Mouse (Mus musculus): ENCODE data around the gene Pnpla2. TPM values are rescaled to one million over a fixed set of nuclear protein-coding genes. Genes with fewer than 3 reads are reported as not detected.

Gene Pnpla2
- polyA plus RNA-seq, 1 experiment from 2014 or later, result 20.4 TPM

DNA sequence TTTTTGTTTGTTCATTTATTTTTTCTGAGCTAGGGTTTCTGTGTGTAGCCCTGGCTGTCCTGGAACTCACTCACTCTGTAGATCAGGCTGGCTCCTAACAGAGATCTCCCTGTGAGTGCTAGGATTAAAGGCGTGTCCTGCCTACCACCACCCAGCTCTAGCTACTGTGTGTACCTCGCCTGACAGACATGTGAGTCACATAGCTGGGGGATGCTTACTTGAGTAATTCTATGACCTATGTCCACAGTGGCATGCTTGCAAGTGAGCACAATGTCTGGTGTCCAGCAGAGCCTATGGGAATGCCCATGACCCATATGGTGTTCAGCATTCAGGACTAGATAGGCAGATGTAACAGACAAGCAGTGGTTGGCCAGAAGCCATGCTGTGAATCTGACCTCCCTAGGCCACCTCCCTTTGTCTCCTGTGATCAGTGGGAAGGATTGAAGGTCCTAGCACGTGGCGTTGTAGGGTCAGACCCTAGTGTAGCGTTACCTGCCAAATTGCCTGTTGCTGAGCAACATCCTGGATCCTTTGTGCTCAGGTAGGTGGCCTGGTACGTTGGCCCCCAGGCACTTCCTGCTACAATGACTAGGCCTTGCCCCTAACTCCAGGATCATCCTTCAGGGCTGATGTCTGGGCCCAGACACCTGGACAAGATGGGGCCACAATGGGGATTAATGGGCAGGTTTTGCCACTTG is 38.7 kb upstream of the Pnpla2 start:
- no peak overlapping the region for H3K9ac ChIP-seq (ENCODE audit: low read depth, low read length)
- no peaks in the 10 kb centered on the region for H3K4me1 ChIP-seq (ENCODE audit: control insufficient read depth, insufficient read depth, low read length)
- no peaks in the 10 kb centered on the region for H3K9me3 ChIP-seq (ENCODE audit: control insufficient read depth, low read length)
- WGBS, result 77% methylated on average over 6 of the region's 6 CpGs
- DNase-seq (ENCODE audit: low spot score) (no peak), ATAC-seq (ENCODE audit: low read depth) (no peak)
- no peak overlapping the region for H3K4me2 ChIP-seq (ENCODE audit: low read depth, low read length)
- H3K4me3 ChIP-seq (ENCODE audit: low read depth, low read length), result no peak overlapping the region
- H3K27ac ChIP-seq (replicated peaks; ENCODE audit: low read depth, low read length), result no peak overlapping the region
- peaks cover 4% of the 10 kb centered on the region for H3K36me3 ChIP-seq (ENCODE audit: control insufficient read depth, insufficient read depth, low read length)
- no peaks in the 10 kb centered on the region for H3K27me3 ChIP-seq (replicated peaks; ENCODE audit: control insufficient read depth, insufficient read depth, low read length)

DNA sequence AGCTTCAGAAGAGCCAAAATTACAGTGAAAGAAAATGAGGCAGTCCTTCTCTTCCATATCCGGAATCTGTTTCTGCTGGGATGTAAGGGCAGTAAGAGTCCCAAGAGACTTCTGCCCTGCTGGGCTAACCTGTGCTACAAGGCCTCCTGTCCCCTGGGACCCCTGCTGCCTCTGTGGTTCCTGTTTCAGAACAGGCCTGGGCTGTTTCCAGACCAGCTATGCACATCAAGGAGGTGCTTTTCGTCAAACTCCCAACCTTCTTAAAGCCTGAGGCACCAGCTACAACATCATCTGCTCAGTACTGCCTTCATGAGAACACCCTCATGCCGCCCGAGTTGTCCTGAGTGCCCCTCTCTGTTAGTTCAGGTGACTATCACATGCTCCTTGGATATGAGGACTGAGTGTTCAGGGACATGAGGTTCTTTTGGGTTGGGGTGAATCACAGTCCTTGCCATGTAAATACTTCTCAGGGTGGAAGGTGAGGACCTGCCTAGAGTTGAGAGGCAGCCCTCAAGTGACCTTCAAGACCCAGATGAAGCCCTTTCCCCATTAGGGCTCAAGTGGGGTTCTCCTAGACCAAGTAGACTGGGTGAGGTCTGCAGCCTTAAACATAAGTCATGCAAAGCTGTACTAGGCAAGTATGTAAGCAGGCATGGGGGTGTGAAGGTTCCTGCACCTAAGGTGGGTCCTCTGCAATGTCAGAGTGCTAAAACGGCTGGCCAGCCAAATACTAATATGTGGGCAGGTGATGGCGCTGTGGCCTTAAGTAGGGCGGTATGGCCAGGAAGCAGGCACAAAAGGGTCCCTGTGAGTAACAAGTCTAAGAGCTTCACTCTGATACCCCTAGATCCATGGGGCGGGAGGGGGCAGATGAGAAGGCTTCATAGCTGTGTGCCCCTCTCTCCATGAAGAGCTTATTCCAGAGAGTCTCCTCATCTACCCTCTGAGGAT is 37.0 kb upstream of the Pnpla2 start:
- Histone ChIP-seq H3K4me2 (ENCODE audit: low read depth, low read length) (no peak overlapping the region), H3K9ac (ENCODE audit: low read depth, low read length) (no peak overlapping the region), H3K27me3 (replicated peaks; ENCODE audit: control insufficient read depth, insufficient read depth, low read length) (no peaks in the 10 kb centered on the region), H3K9me3 (ENCODE audit: control insufficient read depth, low read length) (no peaks in the 10 kb centered on the region), H3K4me1 (ENCODE audit: control insufficient read depth, insufficient read depth, low read length) (no peaks in the 10 kb centered on the region), H3K27ac (replicated peaks; ENCODE audit: low read depth, low read length) (no peak overlapping the region), H3K4me3 (ENCODE audit: low read depth, low read length) (no peak overlapping the region), H3K36me3 (ENCODE audit: control insufficient read depth, insufficient read depth, low read length) (no peaks in the 10 kb centered on the region)
- no peak for ATAC-seq (ENCODE audit: low read depth)
- 69% methylated on average over 8 of the region's 8 CpGs for WGBS
- DNase-seq (ENCODE audit: low spot score), result no peak

DNA sequence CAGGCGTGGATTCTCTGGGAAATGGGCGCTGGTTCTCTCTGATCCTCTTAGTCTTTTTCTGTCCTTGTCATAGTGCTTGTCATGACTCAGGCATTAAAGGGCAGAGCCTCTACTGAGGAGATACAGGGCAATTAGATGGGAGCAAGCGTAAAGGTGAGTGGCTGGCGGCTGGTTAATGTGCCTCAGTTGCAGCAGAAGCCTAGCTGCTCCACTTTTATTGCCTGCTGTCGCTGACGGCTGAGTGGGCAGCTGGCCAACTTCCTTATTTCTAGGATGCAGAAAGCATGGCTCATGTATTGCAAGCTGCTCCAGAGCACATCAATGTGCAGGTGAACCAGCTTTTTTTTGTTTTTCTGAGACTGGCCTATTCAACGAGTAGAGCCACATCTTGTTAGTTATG is 36.0 kb upstream of the Pnpla2 start:
- Histone ChIP-seq H3K9ac (ENCODE audit: low read depth, low read length) (no peak overlapping the region), H3K4me3 (ENCODE audit: low read depth, low read length) (no peak overlapping the region), H3K4me2 (ENCODE audit: low read depth, low read length) (no peak overlapping the region), H3K9me3 (ENCODE audit: control insufficient read depth, low read length) (no peaks in the 10 kb centered on the region), H3K27ac (replicated peaks; ENCODE audit: low read depth, low read length) (no peak overlapping the region), H3K27me3 (replicated peaks; ENCODE audit: control insufficient read depth, insufficient read depth, low read length) (no peaks in the 10 kb centered on the region), H3K4me1 (ENCODE audit: control insufficient read depth, insufficient read depth, low read length) (no peaks in the 10 kb centered on the region), H3K36me3 (ENCODE audit: control insufficient read depth, insufficient read depth, low read length) (no peaks in the 10 kb centered on the region)
- ATAC-seq (ENCODE audit: low read depth) (no peak), DNase-seq (ENCODE audit: low spot score) (peak; percentile 23)
- WGBS, result 77% methylated on average over 7 of the region's 7 CpGs

DNA sequence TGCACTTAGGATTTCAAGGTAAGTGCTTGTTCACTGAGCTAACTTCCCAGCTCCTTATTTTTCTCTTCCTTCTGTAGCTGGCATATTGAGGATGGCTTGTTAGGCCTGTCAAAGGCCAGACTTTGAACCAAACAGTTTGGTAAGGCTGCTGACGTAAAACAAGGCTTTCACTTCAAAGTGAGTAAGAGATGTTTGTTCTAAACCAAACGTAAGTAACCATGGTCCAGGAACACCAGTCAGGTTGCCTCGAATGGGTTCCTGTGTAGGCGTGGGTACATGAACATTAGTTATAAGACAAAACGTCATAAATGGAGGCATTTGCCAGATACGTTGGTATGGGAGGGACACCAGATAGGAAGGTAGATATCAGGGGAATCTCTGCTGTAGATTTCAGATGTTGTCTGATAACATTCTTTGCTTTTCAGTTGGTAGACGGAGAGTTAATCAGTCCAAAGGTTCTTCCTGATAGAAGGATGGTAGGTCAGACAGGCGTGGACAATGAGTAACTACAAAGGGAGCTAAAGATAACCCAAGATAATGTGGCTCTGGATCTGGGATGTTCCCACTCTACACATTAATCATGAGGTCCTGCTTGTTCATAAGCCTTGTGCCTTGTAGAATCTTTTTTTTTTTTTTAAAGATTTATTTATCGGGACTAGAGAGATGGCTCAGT is 34.8 kb upstream of the Pnpla2 start:
- Histone ChIP-seq H3K27me3 (replicated peaks; ENCODE audit: control insufficient read depth, insufficient read depth, low read length) (no peaks in the 10 kb centered on the region), H3K9me3 (ENCODE audit: control insufficient read depth, low read length) (no peaks in the 10 kb centered on the region), H3K9ac (ENCODE audit: low read depth, low read length) (no peak overlapping the region), H3K4me3 (ENCODE audit: low read depth, low read length) (no peak overlapping the region), H3K27ac (replicated peaks; ENCODE audit: low read depth, low read length) (no peak overlapping the region), H3K36me3 (ENCODE audit: control insufficient read depth, insufficient read depth, low read length) (no peaks in the 10 kb centered on the region), H3K4me1 (ENCODE audit: control insufficient read depth, insufficient read depth, low read length) (no peaks in the 10 kb centered on the region), H3K4me2 (ENCODE audit: low read depth, low read length) (no peak overlapping the region)
- no peak for ATAC-seq (ENCODE audit: low read depth)
- no peak for DNase-seq (ENCODE audit: low spot score)
- WGBS, result 83% methylated on average over 9 of the region's 9 CpGs

DNA sequence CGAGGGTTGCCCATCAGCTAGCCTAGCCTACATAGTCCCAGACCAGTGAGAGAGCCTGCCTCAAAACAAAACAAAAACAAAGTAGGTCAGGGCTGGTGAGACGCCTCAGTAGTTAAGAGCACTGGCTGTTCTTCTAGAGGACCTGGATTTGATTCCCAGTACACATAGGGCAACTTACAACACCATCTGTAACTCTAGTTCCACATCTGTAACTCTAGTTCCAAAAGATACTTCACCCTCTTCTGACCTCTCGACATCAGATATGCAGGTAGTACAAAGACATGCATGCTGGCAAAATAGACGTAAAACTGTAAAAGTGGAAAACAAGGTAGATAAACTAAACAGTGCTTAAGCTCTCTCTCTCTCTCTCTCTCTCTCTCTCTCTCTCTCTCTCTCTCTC is 31.2 kb upstream of the Pnpla2 start:
- no peaks in the 10 kb centered on the region for H3K36me3 ChIP-seq (ENCODE audit: control insufficient read depth, insufficient read depth, low read length)
- no peaks in the 10 kb centered on the region for H3K9me3 ChIP-seq (ENCODE audit: control insufficient read depth, low read length)
- WGBS, result 60% methylated on average over 4 of the region's 4 CpGs
- no peak overlapping the region for H3K9ac ChIP-seq (ENCODE audit: low read depth, low read length)
- H3K27ac ChIP-seq (replicated peaks; ENCODE audit: low read depth, low read length), result no peak overlapping the region
- no peaks in the 10 kb centered on the region for H3K27me3 ChIP-seq (replicated peaks; ENCODE audit: control insufficient read depth, insufficient read depth, low read length)
- no peak for DNase-seq (ENCODE audit: low spot score)
- H3K4me3 ChIP-seq (ENCODE audit: low read depth, low read length), result no peak overlapping the region
- no peak overlapping the region for H3K4me2 ChIP-seq (ENCODE audit: low read depth, low read length)
- ATAC-seq (ENCODE audit: low read depth), result no peak
- no peaks in the 10 kb centered on the region for H3K4me1 ChIP-seq (ENCODE audit: control insufficient read depth, insufficient read depth, low read length)

DNA sequence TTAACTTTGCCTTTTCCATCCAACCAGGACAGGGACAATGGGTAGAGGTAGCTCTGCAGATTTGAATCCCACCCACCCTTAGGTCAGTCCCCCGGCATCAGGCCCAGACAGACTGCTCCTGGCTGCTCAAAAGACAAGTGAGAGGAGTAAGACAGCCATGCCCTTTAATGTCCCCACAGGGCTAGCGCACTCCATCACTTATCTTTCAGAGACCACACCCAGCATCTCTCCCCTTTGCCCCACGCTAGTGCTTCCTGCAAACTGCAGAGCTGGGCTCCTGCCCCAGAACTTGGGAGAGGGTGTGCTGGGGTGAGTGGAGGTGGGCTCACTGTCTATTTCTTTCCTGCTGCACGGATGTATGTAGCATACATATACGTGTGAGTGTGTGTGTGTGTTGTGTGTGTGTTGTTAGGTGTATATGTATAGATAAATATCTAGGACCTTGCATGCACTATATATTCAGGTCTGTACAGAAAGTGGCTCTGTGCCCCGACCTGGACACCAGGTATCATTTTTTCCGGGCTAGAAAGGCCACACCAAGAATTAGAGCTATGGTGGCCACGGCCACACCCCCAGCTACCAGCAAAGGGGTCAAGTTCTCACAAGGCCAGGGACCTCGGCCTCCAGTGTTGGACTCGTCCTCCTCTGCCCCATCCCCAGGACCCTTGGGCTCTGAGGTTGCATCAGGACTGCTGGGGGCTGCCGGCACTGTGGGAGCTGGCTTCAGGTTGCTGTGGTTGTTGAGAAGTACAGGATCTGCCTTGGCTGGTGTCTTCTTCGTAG is 27.9 kb upstream of the Pnpla2 start:
- DNase-seq (ENCODE audit: low spot score) (no peak), ATAC-seq (ENCODE audit: low read depth) (no peak)
- H3K4me3 ChIP-seq (ENCODE audit: low read depth, low read length), result no peak overlapping the region
- no peaks in the 10 kb centered on the region for H3K27me3 ChIP-seq (replicated peaks; ENCODE audit: control insufficient read depth, insufficient read depth, low read length)
- no peaks in the 10 kb centered on the region for H3K9me3 ChIP-seq (ENCODE audit: control insufficient read depth, low read length)
- H3K27ac ChIP-seq (replicated peaks; ENCODE audit: low read depth, low read length), result no peak overlapping the region
- H3K36me3 ChIP-seq (ENCODE audit: control insufficient read depth, insufficient read depth, low read length), result peaks cover 20% of the 10 kb centered on the region
- 78% methylated on average over 12 of the region's 12 CpGs for WGBS
- H3K4me2 ChIP-seq (ENCODE audit: low read depth, low read length), result no peak overlapping the region
- peaks cover 4% of the 10 kb centered on the region; the same call in 1 of the 2 replicates for H3K4me1 ChIP-seq (ENCODE audit: control insufficient read depth, insufficient read depth, low read length)
- no peak overlapping the region for H3K9ac ChIP-seq (ENCODE audit: low read depth, low read length)

DNA sequence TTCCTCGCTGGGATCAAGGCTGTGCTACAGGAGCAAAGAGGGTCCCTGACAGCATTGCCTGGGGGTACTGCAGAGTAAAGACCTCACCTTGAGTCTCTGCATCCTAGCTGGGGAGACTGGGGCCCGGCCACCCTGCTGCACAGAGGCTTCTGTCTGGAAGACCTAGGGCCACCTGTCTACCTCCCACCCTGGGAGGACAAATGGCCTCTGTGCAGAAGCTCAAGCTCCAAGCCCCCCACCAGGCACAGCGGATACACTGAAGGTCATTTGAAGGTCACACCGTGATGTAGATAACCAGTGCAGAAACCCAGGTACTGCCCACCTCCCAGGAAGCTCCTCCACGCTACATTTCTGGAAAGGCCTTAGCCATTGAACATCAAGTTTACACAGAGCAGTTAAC is 26.3 kb upstream of the Pnpla2 start:
- Histone ChIP-seq H3K9me3 (ENCODE audit: control insufficient read depth, low read length) (no peaks in the 10 kb centered on the region), H3K27me3 (replicated peaks; ENCODE audit: control insufficient read depth, insufficient read depth, low read length) (no peaks in the 10 kb centered on the region), H3K9ac (ENCODE audit: low read depth, low read length) (no peak overlapping the region; the same call in 1 of the 2 replicates), H3K36me3 (ENCODE audit: control insufficient read depth, insufficient read depth, low read length) (peaks cover 35% of the 10 kb centered on the region), H3K4me3 (ENCODE audit: low read depth, low read length) (peak overlapping the region; percentile 27), H3K4me1 (ENCODE audit: control insufficient read depth, insufficient read depth, low read length) (peaks cover 4% of the 10 kb centered on the region; the same call in 1 of the 2 replicates), H3K27ac (replicated peaks; ENCODE audit: low read depth, low read length) (no peak overlapping the region), H3K4me2 (ENCODE audit: low read depth, low read length) (peak overlapping the region; percentile 47; the same call in 1 of the 2 replicates)
- 57% methylated on average over 5 of the region's 5 CpGs for WGBS
- ATAC-seq (ENCODE audit: low read depth) (no peak), DNase-seq (ENCODE audit: low spot score) (no peak)

DNA sequence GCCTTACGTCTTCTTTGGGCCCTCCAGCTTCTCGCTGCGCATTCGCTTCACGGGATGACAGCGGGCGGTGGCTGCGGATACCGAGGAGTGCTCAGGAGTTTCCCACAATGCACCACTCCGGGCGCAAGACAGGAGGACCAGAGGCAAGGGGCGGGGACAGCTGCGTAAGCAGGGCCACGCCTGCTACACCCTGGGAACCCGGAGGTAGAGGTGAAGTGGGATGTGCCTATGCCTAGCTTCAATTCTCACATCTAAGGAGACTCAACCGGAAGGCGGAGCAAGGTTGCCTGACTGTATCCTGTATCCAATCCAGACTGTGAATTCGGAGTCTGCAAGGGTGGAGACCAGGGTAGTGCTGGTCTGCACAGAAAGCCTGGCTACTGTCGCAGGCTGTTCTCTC is 25.7 kb upstream of the Pnpla2 start, which contains the start of gene Cend1:
TSS of gene Cend1 (minus strand) at position 182 of the 400 bp plus-strand sequence.
- peak; percentile 81 for ATAC-seq (ENCODE audit: low read depth)
- DNase-seq (ENCODE audit: low spot score), result peak; percentile 79
- no peak within 1 kb of the TSS; the same call in 1 of the 2 replicates for H3K9ac ChIP-seq (ENCODE audit: low read depth, low read length)
- H3K4me2 ChIP-seq (ENCODE audit: low read depth, low read length), result peak within 1 kb of the TSS; percentile 47
- peaks cover 36% of the 10 kb centered on the region for H3K36me3 ChIP-seq (ENCODE audit: control insufficient read depth, insufficient read depth, low read length)
- peaks cover 9% of the 10 kb centered on the region; the same call in 1 of the 2 replicates for H3K4me1 ChIP-seq (ENCODE audit: control insufficient read depth, insufficient read depth, low read length)
- no peaks in the 10 kb centered on the region for H3K27me3 ChIP-seq (replicated peaks; ENCODE audit: control insufficient read depth, insufficient read depth, low read length)
- H3K9me3 ChIP-seq (ENCODE audit: control insufficient read depth, low read length), result no peaks in the 10 kb centered on the region
- peak within 1 kb of the TSS; percentile 27 for H3K4me3 ChIP-seq (ENCODE audit: low read depth, low read length)
- no peak within 1 kb of the TSS; the same call in 1 of the 2 replicates for H3K27ac ChIP-seq (replicated peaks; ENCODE audit: low read depth, low read length)
- 2% methylated on average over 19 of the region's 19 CpGs for WGBS
